Mouse (Mus musculus) lung, postnatal 4 days (tissue): ENCODE measurements around the gene Rasal1.
A peak's percentile ranks its signal among the peaks of the same experiment; 100 is the strongest.

Source experiments
- DNase-seq, 2 experiments: peaks; one replicate each; pipeline ENCODE4 v3.0.0; 2021

The Rasal1 gene

GRCm38 (mm10) chr5:120660816-120661215 lies 12.2 kb downstream of the Rasal1 start:
- DNase-seq = no peak

- no peak for DNase-seq
These were observed 16.3 kb downstream of the Rasal1 start for GRCm38 (mm10) chr5:120664888-120665287.

DNA sequence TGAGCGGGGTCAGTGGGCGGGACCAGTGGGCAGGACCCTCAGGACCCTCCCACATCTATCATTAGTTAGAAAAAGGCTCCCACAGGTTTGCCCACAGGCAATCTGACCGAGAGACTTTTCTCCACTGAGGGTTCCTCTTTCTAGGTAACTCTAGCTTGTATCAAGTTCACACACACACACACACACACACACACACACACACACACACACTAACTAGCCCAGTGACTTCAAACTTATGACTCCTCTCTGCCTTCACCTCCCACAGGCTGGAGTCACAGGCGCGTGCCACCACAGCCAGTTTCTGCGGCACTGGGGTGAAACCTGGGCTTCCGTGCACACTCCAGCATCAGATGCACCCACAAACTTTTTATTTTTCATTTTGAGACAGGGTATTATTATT lies 20.1 kb downstream of the Rasal1 start:
- no peak for DNase-seq

DNA sequence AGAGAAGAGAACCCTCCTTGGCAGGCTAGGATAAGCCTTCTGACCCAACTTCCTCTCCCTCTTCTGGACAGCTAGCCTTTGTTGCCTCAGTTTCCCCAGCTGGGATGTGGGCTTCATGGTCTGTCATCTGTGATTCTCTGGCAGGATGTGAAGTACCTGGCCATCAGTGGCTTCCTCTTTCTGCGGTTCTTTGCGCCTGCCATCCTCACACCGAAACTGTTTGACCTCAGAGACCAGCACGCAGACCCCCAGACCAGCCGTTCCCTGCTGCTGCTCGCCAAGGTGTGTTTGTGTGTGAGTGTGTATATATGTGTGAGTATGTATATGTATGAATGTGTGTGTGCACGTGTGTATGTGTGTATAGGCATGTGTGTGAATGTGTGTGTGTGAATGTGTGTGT lies 21.5 kb downstream of the Rasal1 start:
- DNase-seq = no peak

- DNase-seq = no peak
These were observed 23.3 kb downstream of the Rasal1 start for GRCm38 (mm10) chr5:120671865-120672264.

DNA sequence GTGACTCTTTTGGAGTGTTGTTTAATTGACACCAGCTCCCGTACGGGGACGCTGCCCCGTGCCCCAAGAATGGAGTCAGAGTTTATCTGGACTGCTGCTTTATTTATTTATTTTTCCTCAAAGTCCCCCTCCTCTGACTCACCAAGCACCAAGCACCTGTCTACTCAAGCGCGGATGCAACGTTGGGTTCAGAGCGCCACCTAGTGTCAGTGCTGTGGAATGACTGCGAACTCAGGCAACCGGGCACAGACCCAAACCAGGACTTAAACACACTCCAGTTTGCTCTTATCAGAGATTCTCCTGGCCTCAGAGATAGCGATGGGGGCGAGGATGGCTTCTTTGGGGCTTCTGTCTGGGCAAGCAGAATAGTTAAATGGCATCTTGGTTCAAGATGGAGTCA lies 25.0 kb downstream of the Rasal1 start:
- DNase-seq = peak; percentile 42 to 67

DNA sequence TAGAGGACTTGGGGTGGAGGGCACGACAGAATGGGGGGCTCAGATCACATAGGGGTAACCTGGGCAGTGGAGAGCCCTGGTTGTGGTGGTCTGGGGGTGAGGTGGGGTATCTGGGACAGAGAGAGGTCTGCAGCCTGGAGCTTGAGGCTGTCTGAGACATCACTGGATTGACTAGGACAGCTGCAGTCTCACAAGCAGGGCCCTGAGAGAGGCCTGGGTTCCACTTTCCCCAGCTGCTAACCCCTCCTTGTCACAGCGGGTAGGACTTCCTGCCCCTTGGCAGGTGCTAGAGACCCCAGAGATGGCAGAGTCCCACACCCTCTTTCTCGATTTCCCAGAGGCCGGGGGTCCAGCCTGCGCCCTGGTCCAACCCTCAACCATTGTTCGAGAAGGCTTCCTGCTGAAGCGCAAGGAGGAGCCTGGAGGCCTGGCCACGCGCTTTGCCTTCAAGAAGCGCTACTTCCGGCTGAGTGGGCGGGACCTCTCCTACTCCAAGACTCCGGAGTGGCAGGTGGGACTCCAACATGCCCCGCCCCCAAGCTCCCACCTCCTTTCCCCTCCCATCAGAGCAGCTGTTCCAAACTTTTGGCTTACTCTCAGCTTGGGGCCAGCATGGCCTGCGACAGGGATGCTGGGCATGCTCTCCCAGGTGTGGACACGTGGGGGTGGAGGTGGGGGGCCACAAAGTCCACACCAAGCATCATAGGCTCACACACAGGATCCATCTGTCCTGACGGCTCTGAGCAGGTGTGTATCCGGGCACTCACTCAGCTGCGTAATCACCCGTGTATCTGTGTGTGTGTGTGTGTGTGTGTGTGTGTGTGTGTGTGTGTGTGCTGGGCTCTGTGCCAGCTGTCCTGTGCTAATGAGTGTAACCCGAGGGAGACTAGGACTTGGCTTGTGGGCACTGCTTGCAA lies 25.9 kb downstream of the Rasal1 start:
- peak in 1 of 2 experiments; percentile 43 for DNase-seq

- DNase-seq = no peak
These were observed 28.9 kb downstream of the Rasal1 start for GRCm38 (mm10) chr5:120677516-120677915.

GRCm38 (mm10) chr5:120679676-120680555 lies 31.3 kb downstream of the Rasal1 start:
- peak; percentile 84 to 90 for DNase-seq

DNA sequence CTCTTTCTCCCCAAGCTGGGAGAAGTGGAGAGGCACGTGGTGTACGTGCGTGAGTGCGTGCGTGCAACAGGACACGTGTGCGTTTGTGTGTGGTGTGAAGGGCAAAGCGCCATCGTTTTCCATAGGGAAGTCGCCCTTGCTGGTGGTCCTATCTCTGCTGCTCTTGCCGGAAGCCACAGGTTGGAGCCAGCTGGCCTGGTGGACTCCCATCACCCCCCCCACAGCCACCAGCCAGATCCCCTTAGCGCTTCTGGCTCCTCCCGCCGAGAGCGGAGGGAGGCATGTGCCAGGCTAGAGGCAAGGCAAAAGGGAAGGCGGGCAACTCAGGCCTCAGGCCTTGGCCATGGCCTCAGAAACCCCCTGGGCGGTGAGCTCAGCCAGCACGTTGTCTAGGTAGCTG lies 32.3 kb downstream of the Rasal1 start:
- no peak for DNase-seq

- DNase-seq = no peak
These were observed 34.6 kb downstream of the Rasal1 start for GRCm38 (mm10) chr5:120682982-120683771.

DNA sequence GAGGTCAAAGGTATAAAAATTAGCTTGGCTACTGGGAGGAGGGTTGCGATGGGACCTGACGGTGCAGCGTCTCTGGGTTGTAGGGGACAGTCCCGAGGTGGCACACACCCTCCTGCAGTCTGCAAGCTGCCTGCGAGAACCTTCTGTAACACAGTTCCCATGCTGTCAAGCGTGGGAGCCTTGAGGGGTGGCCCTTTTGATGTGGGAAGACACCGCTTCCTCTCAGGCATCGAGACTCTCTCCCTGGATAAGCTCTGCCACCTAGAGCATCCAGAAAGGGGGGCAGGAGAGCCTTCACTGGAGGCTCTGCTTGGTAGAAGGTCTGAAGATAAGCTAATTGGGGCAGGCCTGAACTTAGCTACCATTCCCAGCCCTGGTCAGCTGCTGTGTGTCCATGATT lies 37.1 kb downstream of the Rasal1 start:
- no peak for DNase-seq

DNA sequence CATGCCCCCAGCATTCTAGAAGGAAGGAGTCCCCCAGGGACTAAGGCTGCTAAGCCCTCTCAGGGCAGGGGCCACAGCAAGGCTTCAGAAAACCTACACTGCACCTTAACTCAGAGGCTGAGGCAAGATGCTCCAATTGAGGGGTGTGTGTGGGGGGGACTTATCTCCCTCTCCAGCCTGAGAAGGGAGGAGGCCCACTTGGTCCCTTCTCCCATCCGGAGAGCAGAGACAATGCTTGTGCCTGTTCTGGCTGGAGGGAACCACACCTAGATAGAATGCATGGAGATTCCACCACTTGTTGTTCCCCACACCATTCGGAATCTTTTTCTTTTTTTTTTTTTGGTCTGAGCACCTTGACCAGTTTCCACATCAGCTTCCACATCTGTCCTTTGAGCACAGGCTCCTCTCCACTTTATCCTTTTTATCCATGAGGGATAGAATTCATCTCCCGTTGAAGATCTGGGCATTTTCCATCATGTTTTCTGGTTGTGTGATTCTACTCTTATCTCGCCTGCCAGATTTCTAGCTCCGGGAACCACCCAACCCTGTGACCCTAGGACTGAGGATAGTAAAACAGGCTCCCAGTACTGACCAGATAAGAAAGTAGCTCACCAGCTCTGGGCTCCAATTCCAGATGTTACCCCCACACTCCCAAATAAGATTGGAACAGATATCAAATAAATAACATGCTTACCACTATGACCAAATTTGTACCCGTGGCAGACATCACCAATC lies 38.3 kb downstream of the Rasal1 start:
- no peak for DNase-seq

DNA sequence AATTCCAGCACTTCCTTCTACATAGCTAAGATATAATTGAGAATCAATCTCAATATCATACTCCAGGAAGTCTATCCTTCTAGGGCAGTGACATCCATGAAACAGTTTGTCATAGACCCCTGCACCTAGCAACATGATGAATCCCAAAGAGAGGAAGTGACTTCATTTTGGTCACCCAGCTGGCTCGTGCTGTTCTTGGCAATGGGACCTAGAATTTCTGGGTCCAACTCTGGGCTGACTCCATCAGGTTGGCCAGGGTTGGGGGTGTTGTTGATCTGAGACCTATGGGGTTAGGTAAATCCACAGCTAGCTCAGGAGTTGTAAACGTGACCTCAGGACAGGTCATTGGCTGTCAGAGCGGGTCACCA lies 38.9 kb downstream of the Rasal1 start:
- no peak for DNase-seq

- no peak for DNase-seq
These were observed 39.3 kb downstream of the Rasal1 start for GRCm38 (mm10) chr5:120687897-120688296.

DNA sequence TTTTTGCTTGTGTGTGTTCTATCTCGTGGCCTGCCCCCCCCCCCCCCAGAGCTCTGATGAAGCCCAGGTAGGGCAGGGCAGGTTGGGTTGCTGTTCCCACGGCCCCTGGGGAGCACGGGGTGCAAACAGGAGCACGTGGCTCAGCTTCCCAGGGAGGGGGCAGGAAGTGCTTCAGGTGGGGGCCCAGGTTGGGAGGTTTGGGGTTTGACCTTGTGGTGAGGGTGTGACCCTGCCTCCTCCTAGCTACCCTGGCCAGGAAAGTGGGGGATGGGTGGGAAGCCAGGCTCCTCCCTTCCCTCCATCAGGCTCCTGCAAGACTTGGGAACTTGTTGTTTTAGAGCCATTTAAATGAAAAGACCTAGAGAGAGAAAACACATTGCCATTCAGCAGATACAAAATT lies 39.8 kb downstream of the Rasal1 start:
- no peak for DNase-seq

- no peak for DNase-seq
These were observed 41.8 kb downstream of the Rasal1 start for GRCm38 (mm10) chr5:120690417-120690816.

DNA sequence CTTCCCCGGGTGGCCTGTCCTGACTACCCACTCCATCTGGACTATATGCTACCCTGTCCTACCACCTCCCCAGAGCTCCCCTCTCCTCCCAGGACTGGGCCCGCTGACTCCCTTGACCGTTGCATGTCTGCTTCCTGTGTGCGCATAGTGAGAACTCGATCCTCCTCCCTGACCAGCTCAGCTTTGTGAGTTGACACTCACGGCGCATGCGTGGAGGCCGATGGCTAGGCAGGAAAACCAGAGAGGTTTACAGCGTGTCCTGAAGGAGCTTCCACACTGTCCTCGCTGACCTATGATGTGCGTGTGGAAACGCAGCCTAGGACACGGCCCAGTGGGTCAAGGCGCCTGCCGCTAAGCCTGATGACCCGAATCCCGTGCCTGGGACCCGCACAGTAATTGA lies 43.4 kb downstream of the Rasal1 start:
- no peak for DNase-seq

DNA sequence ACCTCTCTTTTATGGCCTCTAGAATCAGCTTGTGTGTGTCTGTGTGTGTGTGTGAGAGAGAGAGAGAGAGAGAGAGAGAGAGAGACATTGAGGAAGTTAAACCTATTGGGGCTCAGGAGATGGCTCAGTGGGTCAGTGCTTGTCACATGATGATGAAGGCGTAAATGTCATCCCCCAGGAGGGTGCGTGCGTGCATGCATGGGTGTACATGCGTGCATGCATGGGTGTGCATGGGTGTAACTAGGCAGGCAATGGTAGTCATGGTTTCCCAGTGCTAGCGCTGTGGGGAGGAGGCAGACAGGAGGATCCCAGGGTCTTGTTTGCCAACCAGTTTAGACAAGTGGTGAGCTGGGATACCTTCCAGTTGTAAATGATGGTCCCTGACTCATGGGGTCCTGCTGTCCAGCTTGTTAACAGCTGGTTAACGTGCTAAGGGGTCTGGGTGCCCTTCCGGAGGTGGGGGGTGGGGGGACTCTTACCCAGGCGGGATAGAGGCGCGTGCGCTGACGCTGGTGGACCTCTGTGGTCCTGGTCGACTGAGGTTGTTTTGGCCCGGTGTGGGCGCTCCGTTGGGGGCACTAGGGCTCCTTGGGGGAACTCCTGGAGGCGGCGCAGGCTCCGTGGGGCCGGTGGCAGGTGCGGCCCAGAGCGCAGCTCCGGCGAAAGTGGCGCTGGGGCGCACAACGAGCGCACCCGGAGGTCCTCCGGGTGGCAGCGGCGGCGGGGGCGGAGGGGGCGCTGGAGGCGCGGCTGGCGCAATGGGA lies 45.5 kb downstream of the Rasal1 start:
- no peak for DNase-seq

DNA sequence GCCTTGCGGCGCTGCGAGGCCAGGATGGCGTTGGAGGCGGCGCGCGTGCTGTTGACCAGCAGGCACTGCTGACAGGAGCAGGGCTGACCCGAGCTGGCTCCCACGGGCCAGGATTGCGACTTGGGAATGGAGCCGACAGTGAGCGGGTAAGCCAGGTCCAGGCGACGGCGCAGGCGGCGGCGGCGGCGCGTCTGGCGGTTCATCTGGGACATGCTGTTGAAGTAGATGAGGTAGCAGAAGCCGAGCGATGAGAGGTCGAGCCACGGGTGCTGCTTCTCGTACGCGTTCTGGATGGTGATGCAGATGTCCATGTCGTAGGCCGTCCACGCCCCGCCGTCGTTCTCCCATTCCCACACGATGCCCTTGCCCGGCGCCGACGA lies 46.1 kb downstream of the Rasal1 start:
- DNase-seq = no peak

DNA sequence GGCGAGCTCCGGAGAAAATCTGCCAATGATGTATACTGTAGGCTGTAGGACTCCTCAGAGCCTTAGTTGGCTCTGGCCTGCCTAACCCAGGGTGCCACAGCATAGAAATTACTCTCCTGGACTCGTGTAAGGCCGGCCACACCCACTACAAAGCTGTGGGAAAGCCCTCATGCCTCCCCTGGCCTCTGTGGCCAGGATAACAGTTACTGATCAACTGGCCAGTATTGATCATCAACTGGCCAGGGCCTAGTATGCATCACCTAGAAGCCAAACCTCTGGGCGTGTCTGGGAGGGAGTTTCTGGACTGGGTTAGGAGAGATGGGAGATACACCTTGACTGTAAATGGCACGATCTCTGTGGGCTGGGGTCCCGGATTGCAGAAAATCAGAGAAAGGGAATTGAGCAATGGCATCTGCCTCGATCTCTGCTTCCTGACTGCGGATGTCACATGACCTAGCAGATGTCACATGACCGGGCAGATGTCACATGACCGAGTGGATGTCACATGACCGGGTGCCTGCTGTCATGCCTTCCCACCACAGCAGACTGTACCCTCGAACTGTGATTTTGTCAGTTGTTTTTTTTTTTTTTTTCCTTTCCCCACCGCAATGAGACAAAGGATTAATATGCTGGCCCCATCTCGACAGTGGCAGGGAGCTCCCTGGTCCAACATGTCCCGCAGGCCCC lies 47.6 kb downstream of the Rasal1 start:
- no peak for DNase-seq
